ENCODE assay signal across 19 mouse cellular contexts in genomic region chr7:82725006-82725636, GRCm38 (mm10).
DNase-seq lines count a peak whose midpoint lies in the region; ATAC-seq lines count a peak whose summit lies in the region.
"Had no signal": no experiment of that assay in that cellular context is flagged by ENCODE, and none has a peak within 500 bp of the region (broad histone marks: within the 10 kb centered on the region; RNA-seq: fewer than 3 reads in every experiment).

No protein-coding gene starts in this region.

- no peaks in the 10 kb centered on the region for H3K36me3 ChIP-seq in heart, embryonic 11.5 days (ENCODE audit: control insufficient read depth, insufficient read depth, low read length)
- no peaks in the 10 kb centered on the region for H3K36me3 ChIP-seq in midbrain, embryonic 11.5 days (ENCODE audit: control insufficient read depth, insufficient read depth, low read length)
- H3K36me3 ChIP-seq in midbrain, embryonic 13.5 days: no peaks in the 10 kb centered on the region
- H3K36me3 ChIP-seq in embryonic facial prominence, embryonic 12.5 days: no peaks in the 10 kb centered on the region
- no peaks in the 10 kb centered on the region for H3K36me3 ChIP-seq in limb, embryonic 13.5 days
- H3K36me3 ChIP-seq: stomach, embryonic 15.5 days had no signal

- no peak overlapping the region for H3K4me3 ChIP-seq in heart, embryonic 11.5 days (ENCODE audit: low read depth, low read length)
- H3K4me3 ChIP-seq in midbrain, embryonic 11.5 days (ENCODE audit: low read depth, low read length): no peak overlapping the region
- H3K4me3 ChIP-seq in midbrain, embryonic 13.5 days (replicated peaks): no peak overlapping the region
- no peak overlapping the region for H3K4me3 ChIP-seq in embryonic facial prominence, embryonic 12.5 days
- no peak overlapping the region for H3K4me3 ChIP-seq in limb, embryonic 13.5 days
- H3K4me3 ChIP-seq: liver, embryonic 12.5 days; midbrain, embryonic 12.5 days; myocyte; stomach, embryonic 15.5 days had no signal

- no peak for ATAC-seq in heart, embryonic 11.5 days (replicated peaks; ENCODE audit: insufficient number of reproducible peaks, low FRiP score, low TSS enrichment)
- no peak for ATAC-seq in midbrain, embryonic 11.5 days (ENCODE audit: low FRiP score)
- ATAC-seq in midbrain, embryonic 13.5 days: no peak
- no peak for ATAC-seq in embryonic facial prominence, embryonic 12.5 days (ENCODE audit: insufficient number of reproducible peaks, insufficient read depth, low FRiP score, low TSS enrichment)
- no peak for ATAC-seq in limb, embryonic 13.5 days (ENCODE audit: low FRiP score, low read depth)
- ATAC-seq: inflammation-experienced regulatory T-cells, adult 6 months; liver, embryonic 12.5 days; Patski had no signal

- H3K4me1 ChIP-seq in heart, embryonic 11.5 days (ENCODE audit: control insufficient read depth, insufficient read depth, low read length): peaks cover 29% of the 10 kb centered on the region
- peaks cover 9% of the 10 kb centered on the region for H3K4me1 ChIP-seq in midbrain, embryonic 11.5 days (ENCODE audit: control insufficient read depth, insufficient read depth, low read length)
- H3K4me1 ChIP-seq in midbrain, embryonic 13.5 days (replicated peaks): peaks cover 18% of the 10 kb centered on the region
- peaks cover 39% of the 10 kb centered on the region for H3K4me1 ChIP-seq in embryonic facial prominence, embryonic 12.5 days
- peaks cover 81% of the 10 kb centered on the region for H3K4me1 ChIP-seq in limb, embryonic 13.5 days
- H3K4me1 ChIP-seq: stomach, embryonic 15.5 days had no signal

- 55% methylated on average over 5 of the region's 5 CpGs for WGBS in heart, embryonic 11.5 days (ENCODE audit: insufficient replicate concordance)
- WGBS in midbrain, embryonic 11.5 days: 38% methylated on average over 5 of the region's 5 CpGs
- 34% methylated on average over 5 of the region's 5 CpGs for WGBS in midbrain, embryonic 13.5 days
- WGBS in embryonic facial prominence, embryonic 12.5 days: 45% methylated on average over 5 of the region's 5 CpGs
- 40% methylated on average over 5 of the region's 5 CpGs for WGBS in limb, embryonic 13.5 days

- peak; percentile 62 for DNase-seq in heart, adult 11 months
- DNase-seq in midbrain, embryonic 11.5 days (ENCODE audit: low spot score, missing footprints): peak; percentile 82
- DNase-seq in spleen, adult 12 weeks (ENCODE audit: low spot score): no peak
- DNase-seq in spleen, postnatal 14 days (ENCODE audit: low spot score in 2 of 2): no peak
- DNase-seq: B cell, adult 2 months; gastrocnemius, postnatal 14 days; heart, postnatal 10 days; lung, embryonic 14.5 days; lung, postnatal 4 days had no signal

- no peak overlapping the region for H3K9ac ChIP-seq in heart, embryonic 11.5 days (ENCODE audit: low read depth, low read length)
- H3K9ac ChIP-seq in midbrain, embryonic 11.5 days (ENCODE audit: low read length): no peak overlapping the region
- H3K9ac ChIP-seq in midbrain, embryonic 13.5 days (replicated peaks): no peak overlapping the region
- no peak overlapping the region for H3K9ac ChIP-seq in embryonic facial prominence, embryonic 12.5 days
- no peak overlapping the region; the same call in 1 of the 2 replicates for H3K9ac ChIP-seq in limb, embryonic 13.5 days
- H3K9ac ChIP-seq: liver, embryonic 12.5 days; lung, embryonic 14.5 days; midbrain, embryonic 12.5 days; stomach, embryonic 15.5 days had no signal

- no peaks in the 10 kb centered on the region for H3K9me3 ChIP-seq in heart, embryonic 11.5 days (replicated peaks; ENCODE audit: control insufficient read depth, low read length)
- H3K9me3 ChIP-seq in midbrain, embryonic 11.5 days (ENCODE audit: control insufficient read depth, low read length): no peaks in the 10 kb centered on the region
- H3K9me3 ChIP-seq in midbrain, embryonic 13.5 days: no peaks in the 10 kb centered on the region
- H3K9me3 ChIP-seq in embryonic facial prominence, embryonic 12.5 days: no peaks in the 10 kb centered on the region
- no peaks in the 10 kb centered on the region for H3K9me3 ChIP-seq in limb, embryonic 13.5 days
- H3K9me3 ChIP-seq: liver, embryonic 12.5 days; midbrain, embryonic 12.5 days; stomach, embryonic 15.5 days had no signal

- no peak overlapping the region for H3K27ac ChIP-seq in heart, embryonic 11.5 days (ENCODE audit: low read depth, low read length)
- 0 out of 2 replicates have a peak overlapping the region, but pooled peaks have one; percentile 8 for H3K27ac ChIP-seq in midbrain, embryonic 11.5 days (ENCODE audit: low read depth, low read length)
- no peak overlapping the region for H3K27ac ChIP-seq in midbrain, embryonic 13.5 days
- H3K27ac ChIP-seq in embryonic facial prominence, embryonic 12.5 days: 0 out of 2 replicates have a peak overlapping the region, but pooled peaks have one; percentile 43
- peak overlapping the region; percentile 65 for H3K27ac ChIP-seq in limb, embryonic 13.5 days
- H3K27ac ChIP-seq: liver, embryonic 12.5 days; midbrain, embryonic 12.5 days; stomach, embryonic 15.5 days had no signal

- H3K27me3 ChIP-seq in heart, embryonic 11.5 days (ENCODE audit: control insufficient read depth, insufficient read depth, low read length): no peaks in the 10 kb centered on the region
- H3K27me3 ChIP-seq in midbrain, embryonic 11.5 days (ENCODE audit: control insufficient read depth, insufficient read depth, low read length): no peaks in the 10 kb centered on the region
- no peaks in the 10 kb centered on the region for H3K27me3 ChIP-seq in midbrain, embryonic 13.5 days
- H3K27me3 ChIP-seq in embryonic facial prominence, embryonic 12.5 days: no peaks in the 10 kb centered on the region
- H3K27me3 ChIP-seq in limb, embryonic 13.5 days: no peaks in the 10 kb centered on the region
- H3K27me3 ChIP-seq: liver, embryonic 12.5 days; Patski; stomach, embryonic 15.5 days had no signal

- H3K4me2 ChIP-seq in heart, embryonic 11.5 days: no peak overlapping the region
- H3K4me2 ChIP-seq in midbrain, embryonic 11.5 days: no peak overlapping the region
- no peak overlapping the region for H3K4me2 ChIP-seq in midbrain, embryonic 13.5 days (replicated peaks)
- no peak overlapping the region for H3K4me2 ChIP-seq in embryonic facial prominence, embryonic 12.5 days (replicated peaks)
- H3K4me2 ChIP-seq in limb, embryonic 13.5 days (replicated peaks): no peak overlapping the region
- H3K4me2 ChIP-seq: liver, embryonic 12.5 days; lung, embryonic 14.5 days; midbrain, embryonic 12.5 days; stomach, embryonic 15.5 days had no signal

Comparison
In these comparisons a context has a peak if more than half of its experiments do, and no peak if none do; other contexts are left out.
1. H3K27ac ChIP-seq: peak in midbrain, embryonic 11.5 days (single experiment), embryonic facial prominence, embryonic 12.5 days (single experiment) and limb, embryonic 13.5 days (single experiment); none in heart, embryonic 11.5 days (single experiment) and midbrain, embryonic 13.5 days (single experiment).
2. DNase-seq: peak in heart, adult 11 months (single experiment) and midbrain, embryonic 11.5 days (single experiment); none in spleen, adult 12 weeks (single experiment) and spleen, postnatal 14 days (0 of 2).